Mouse (Mus musculus): ENCODE measurements around the gene Il1r2.

GRCm38 (mm10) chr1:40095585-40095984 lies 21.7 kb downstream of the Il1r2 start:
- TF ChIP-seq CTCF (IDR thresholded peaks at IDR 0.05; ENCODE audit: control insufficient read depth, insufficient read depth, insufficient replicate concordance, low read depth, low read length) = no peak
- no peak for TF ChIP-seq POLR2A (IDR thresholded peaks at IDR 0.05; ENCODE audit: control insufficient read depth, low read depth, low read length)

Data from testis, adult 2 months (tissue).